Mouse (Mus musculus): Measurements from ENCODE around the gene Tac2. TPM values are rescaled to one million over a fixed set of nuclear protein-coding genes. Genes with fewer than 3 reads are reported as not detected.
"Not testable (repeated sequence)": the region's sequence is repeated elsewhere in the genome, so short reads cannot be mapped to it uniquely, and the experiment has no call there.

Tac2 gene
- polyA plus RNA-seq, 1 experiment from 2014 or later = not detected

- H3K27me3 ChIP-seq = no peaks in the 10 kb centered on the region
- H3K4me1 ChIP-seq (replicated peaks) = peaks cover 16% of the 10 kb centered on the region
- H3K4me2 ChIP-seq = peak overlapping the region; percentile 47
- peak overlapping the region; percentile 24; the same call in 1 of the 2 replicates for H3K9ac ChIP-seq
- H3K4me3 ChIP-seq = no peak overlapping the region
- no peak overlapping the region for H3K27ac ChIP-seq
- no peaks in the 10 kb centered on the region for H3K9me3 ChIP-seq
- H3K36me3 ChIP-seq = peaks cover 42% of the 10 kb centered on the region
- 7% methylated on average over 7 of the region's 8 CpGs for WGBS
- no peak for ATAC-seq (ENCODE audit: low FRiP score)
Measured at GRCm38 (mm10) chr10:127748847-127749612, 24.8 kb downstream of the Tac2 start.

- H3K27me3 ChIP-seq = no peaks in the 10 kb centered on the region
- no peak for ATAC-seq (ENCODE audit: low FRiP score)
- H3K27ac ChIP-seq = no peak overlapping the region
- H3K4me3 ChIP-seq = peak overlapping the region; percentile 27
- H3K4me2 ChIP-seq = peak overlapping the region; percentile 47
- H3K4me1 ChIP-seq (replicated peaks) = peaks cover 16% of the 10 kb centered on the region
- 52% methylated on average over 24 of the region's 24 CpGs for WGBS
- no peaks in the 10 kb centered on the region for H3K9me3 ChIP-seq
- H3K36me3 ChIP-seq = peaks cover 29% of the 10 kb centered on the region
- 0 out of 2 replicates have a peak overlapping the region, but pooled peaks have one; percentile 46 for H3K9ac ChIP-seq
Measured at GRCm38 (mm10) chr10:127750136-127750777, 26.0 kb downstream of the Tac2 start.

DNA sequence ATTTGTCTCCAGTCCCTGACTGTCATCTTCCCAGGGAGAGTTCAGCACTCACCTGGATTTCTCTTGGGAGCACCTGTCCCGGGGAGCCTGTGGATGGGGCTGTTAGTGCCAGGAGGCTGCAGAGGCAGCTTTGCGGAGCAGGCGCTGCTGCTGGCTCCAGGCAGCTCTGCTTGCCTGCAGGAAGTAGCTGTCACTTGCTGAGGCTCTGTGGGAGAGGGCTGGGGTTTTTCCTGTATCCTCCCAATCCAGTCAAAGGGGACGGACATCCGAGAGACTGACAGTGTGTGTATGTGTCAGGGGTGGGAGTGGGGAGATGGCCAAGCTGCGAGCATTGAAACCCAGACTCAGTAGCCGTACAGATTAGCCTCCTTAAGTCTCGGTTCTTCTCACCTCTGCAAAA, 27.3 kb downstream of the Tac2 start, which contains the start of gene Gpr182:
Gpr182 (minus strand) TSS at position 185 of the 400 bp plus-strand sequence.
- Histone ChIP-seq H3K4me3 (no peak within 1 kb of the TSS), H3K9me3 (no peaks in the 10 kb centered on the region), H3K27ac (no peak within 1 kb of the TSS), H3K36me3 (peaks cover 17% of the 10 kb centered on the region), H3K9ac (no peak within 1 kb of the TSS), H3K27me3 (no peaks in the 10 kb centered on the region), H3K4me2 (peak within 1 kb of the TSS; percentile 47), H3K4me1 (replicated peaks) (peaks cover 16% of the 10 kb centered on the region)
- ATAC-seq (ENCODE audit: low FRiP score) = no peak
- WGBS = 59% methylated on average over 8 of the region's 8 CpGs

DNA sequence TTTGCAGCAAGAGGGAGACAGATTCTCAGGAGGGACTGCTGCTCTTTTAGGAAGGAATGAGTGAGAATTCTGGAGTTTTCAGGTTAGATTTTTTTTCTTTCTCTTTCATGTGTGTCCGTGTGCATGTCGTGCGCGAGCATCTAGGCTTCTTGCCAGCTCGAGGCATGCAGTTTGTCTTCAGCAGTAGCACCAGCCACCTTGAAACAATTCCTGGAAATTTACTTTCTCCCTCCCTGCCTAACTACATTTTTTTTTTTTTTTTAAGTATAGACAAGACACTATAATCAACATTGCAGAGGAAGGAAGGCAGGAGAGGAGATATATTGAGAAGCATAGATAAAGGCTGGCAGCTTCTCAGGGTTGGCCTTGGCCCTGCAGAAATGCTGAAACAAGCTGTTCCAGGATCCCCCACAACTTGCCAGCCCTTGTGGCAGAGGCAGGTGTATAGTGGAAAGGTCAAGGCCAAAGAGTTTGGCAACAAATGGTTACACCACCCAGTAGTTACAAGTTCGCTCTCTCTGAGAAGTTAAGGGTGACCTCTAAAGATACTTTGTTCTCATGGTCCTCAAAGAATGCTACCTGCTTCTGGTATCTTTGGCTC, 30.4 kb downstream of the Tac2 start:
- no peaks in the 10 kb centered on the region for H3K36me3 ChIP-seq
- H3K27ac ChIP-seq = no peak overlapping the region
- H3K9ac ChIP-seq = no peak overlapping the region
- ATAC-seq (ENCODE audit: low FRiP score) = no peak
- peaks cover 4% of the 10 kb centered on the region; the same call in 1 of the 2 replicates for H3K4me1 ChIP-seq (replicated peaks)
- WGBS = 75% methylated on average over 6 of the region's 6 CpGs
- no peaks in the 10 kb centered on the region for H3K9me3 ChIP-seq
- no peaks in the 10 kb centered on the region for H3K27me3 ChIP-seq
- H3K4me3 ChIP-seq = no peak overlapping the region
- H3K4me2 ChIP-seq = no peak overlapping the region

- 89% methylated on average over 3 of the region's 3 CpGs for WGBS
- H3K27ac ChIP-seq = no peak overlapping the region
Measured at GRCm38 (mm10) chr10:127755246-127755645, 31.0 kb downstream of the Tac2 start.

DNA sequence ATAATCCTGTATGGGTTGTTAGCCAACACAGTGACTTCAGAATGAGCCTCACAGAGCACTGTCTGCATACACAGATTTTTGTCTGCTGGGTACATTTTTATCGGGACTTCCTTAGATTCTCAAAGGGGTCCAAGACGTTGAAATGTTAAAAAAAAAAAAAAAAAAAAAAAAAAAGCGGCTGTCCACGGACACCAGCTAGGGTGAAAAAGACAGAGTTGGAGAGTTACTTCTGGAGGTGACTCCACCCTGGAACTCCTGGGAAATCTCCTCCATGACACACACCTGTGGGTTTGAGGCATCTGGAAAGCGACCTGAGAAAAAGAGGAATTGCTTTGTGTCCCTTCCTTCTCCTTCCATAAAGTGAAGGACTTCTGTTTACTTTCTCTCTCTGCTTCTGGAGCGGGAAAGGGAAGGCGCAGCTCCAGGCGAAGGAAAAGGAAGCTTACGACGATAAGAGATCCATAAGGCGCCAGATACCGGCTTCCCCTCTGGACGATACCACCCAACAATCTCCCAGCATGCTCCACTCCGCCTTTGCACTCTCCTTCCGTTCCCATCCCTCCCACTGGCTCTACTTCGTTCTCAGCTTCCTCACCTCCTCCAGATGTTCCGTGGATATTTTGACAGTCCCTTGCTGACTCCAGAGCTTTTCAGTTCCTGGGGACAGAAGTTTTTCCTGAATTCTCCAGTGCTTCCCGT, 31.6 kb downstream of the Tac2 start:
- Histone ChIP-seq H3K4me2 (peak overlapping the region; percentile 32), H3K36me3 (no peaks in the 10 kb centered on the region), H3K27ac (no peak overlapping the region), H3K4me3 (no peak overlapping the region), H3K9me3 (no peaks in the 10 kb centered on the region), H3K4me1 (replicated peaks) (no peaks in the 10 kb centered on the region), H3K27me3 (no peaks in the 10 kb centered on the region), H3K9ac (no peak overlapping the region)
- 55% methylated on average over 18 of the region's 18 CpGs for WGBS
- ATAC-seq (ENCODE audit: low FRiP score) = no peak

More at GRCm38 (mm10) chr10:127755246-127755645, 31.0 kb downstream of the Tac2 start:
- no peaks in the 10 kb centered on the region; the same call in 1 of the 2 replicates for H3K4me1 ChIP-seq (replicated peaks)
- H3K9me3 ChIP-seq = no peaks in the 10 kb centered on the region
- no peaks in the 10 kb centered on the region for H3K27me3 ChIP-seq
- no peak for ATAC-seq (ENCODE audit: low FRiP score)
- no peak overlapping the region for H3K4me3 ChIP-seq
- H3K36me3 ChIP-seq = no peaks in the 10 kb centered on the region
- no peak overlapping the region for H3K4me2 ChIP-seq
- no peak overlapping the region for H3K9ac ChIP-seq

GRCm38 (mm10) chr10:127759181-127760110, 35.2 kb downstream of the Tac2 start, which contains the start of the genes Rdh1 and Rdh16f1:
Rdh1 (plus strand) TSS chr10:127759721.
Rdh16f1 (plus strand) TSS chr10:127759787.
- H3K4me2 ChIP-seq = no peak within 1 kb of the TSS
- H3K27me3 ChIP-seq = no peaks in the 10 kb centered on the region
- no peak within 1 kb of the TSS for H3K4me3 ChIP-seq
- H3K27ac ChIP-seq = no peak within 1 kb of the TSS
- WGBS = 82% methylated on average over 9 of the region's 9 CpGs
- H3K36me3 ChIP-seq = no peaks in the 10 kb centered on the region
- ATAC-seq (ENCODE audit: low FRiP score) = no peak
- no peaks in the 10 kb centered on the region for H3K9me3 ChIP-seq
- H3K4me1 ChIP-seq (replicated peaks) = no peaks in the 10 kb centered on the region
- H3K9ac ChIP-seq = no peak within 1 kb of the TSS

- WGBS = 92% methylated on average over 10 of the region's 10 CpGs
Measured at GRCm38 (mm10) chr10:127762926-127763325, 38.6 kb downstream of the Tac2 start.

DNA sequence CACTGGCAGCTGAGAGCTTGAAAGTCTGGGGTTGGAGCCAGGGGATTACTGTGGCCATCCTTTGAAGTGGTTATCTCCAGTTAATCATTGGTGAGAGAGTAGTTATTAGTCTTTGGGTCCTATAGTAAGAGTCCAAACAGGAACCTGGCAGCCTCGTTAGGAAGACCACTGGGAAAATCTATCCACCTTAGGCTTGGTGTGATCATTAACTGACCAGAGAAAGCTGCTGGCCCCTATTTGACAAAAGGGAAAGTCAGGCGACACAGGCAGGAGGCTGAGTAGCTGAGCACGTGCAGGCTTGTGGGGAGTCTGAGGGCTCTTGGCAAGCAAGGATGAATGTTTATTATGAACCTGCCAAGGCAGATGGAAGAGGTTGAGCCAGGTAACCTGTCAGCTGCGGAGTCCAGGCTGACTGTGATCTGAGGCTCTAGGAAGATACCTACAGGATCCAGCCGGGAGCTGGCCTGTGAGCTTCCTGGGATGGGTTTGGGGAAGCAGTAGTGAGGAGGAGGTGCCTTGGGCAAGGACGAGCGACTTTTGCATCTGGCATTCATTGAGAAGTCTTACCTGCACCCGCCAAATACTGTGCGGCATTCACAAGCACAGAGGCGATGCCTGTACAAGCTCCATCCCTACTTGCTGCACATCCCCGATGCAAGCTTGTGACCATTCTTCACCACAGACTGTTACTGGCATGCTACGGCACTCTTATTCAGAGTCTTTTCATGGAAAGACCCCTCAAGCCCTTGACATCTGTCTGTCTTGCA, 39.8 kb downstream of the Tac2 start:
- Histone ChIP-seq H3K27me3 (no peaks in the 10 kb centered on the region), H3K4me1 (replicated peaks) (no peaks in the 10 kb centered on the region), H3K4me3 (no peak overlapping the region), H3K4me2 (no peak overlapping the region), H3K36me3 (no peaks in the 10 kb centered on the region), H3K9me3 (no peaks in the 10 kb centered on the region), H3K27ac (no peak overlapping the region), H3K9ac (no peak overlapping the region)
- 69% methylated on average over 12 of the region's 12 CpGs for WGBS
- ATAC-seq (ENCODE audit: low FRiP score) = no peak

More at GRCm38 (mm10) chr10:127762926-127763325, 38.6 kb downstream of the Tac2 start:
- ATAC-seq (ENCODE audit: low FRiP score); H3K36me3 ChIP-seq; H3K9ac ChIP-seq; H3K4me1 ChIP-seq (replicated peaks); H3K27me3 ChIP-seq; H3K4me2 ChIP-seq; H3K4me3 ChIP-seq; H3K27ac ChIP-seq; H3K9me3 ChIP-seq: not testable (repeated sequence)

- WGBS = 91% methylated on average over 1 of the region's 1 CpGs
- H3K9ac ChIP-seq = no peak overlapping the region
- H3K9me3 ChIP-seq = no peaks in the 10 kb centered on the region
- no peak for ATAC-seq (ENCODE audit: low FRiP score)
- H3K27me3 ChIP-seq = no peaks in the 10 kb centered on the region
- no peaks in the 10 kb centered on the region for H3K36me3 ChIP-seq
- H3K27ac ChIP-seq = no peak overlapping the region
- no peak overlapping the region for H3K4me2 ChIP-seq
- no peaks in the 10 kb centered on the region for H3K4me1 ChIP-seq (replicated peaks)
- no peak overlapping the region for H3K4me3 ChIP-seq
Measured at GRCm38 (mm10) chr10:127766564-127766963, 42.3 kb downstream of the Tac2 start.

GRCm38 (mm10) chr10:127776011-127776410, 51.7 kb downstream of the Tac2 start, which contains the start of gene Rdh9:
Rdh9 (plus strand) TSS chr10:127776386.
- Histone ChIP-seq H3K9me3 (no peaks in the 10 kb centered on the region), H3K4me1 (replicated peaks) (no peaks in the 10 kb centered on the region), H3K9ac (no peak within 1 kb of the TSS), H3K4me3 (no peak within 1 kb of the TSS), H3K36me3 (no peaks in the 10 kb centered on the region), H3K27me3 (no peaks in the 10 kb centered on the region), H3K27ac (no peak within 1 kb of the TSS), H3K4me2 (no peak within 1 kb of the TSS)
- 93% methylated on average over 2 of the region's 2 CpGs for WGBS
- ATAC-seq (ENCODE audit: low FRiP score) = no peak
